Mouse (Mus musculus) adrenal gland, adult 18-20 months (tissue): Measurements from ENCODE around the gene Tspan32. TPM values are rescaled to one million over a fixed set of nuclear protein-coding genes. Genes with fewer than 3 reads are reported as not detected.

Experiments used
- DNase-seq, 2 experiments: peaks; one replicate each; pipeline ENCODE4 v3.0.0; 2021 to 2022; ENCODE audit warnings: low spot score in 2 of 2
- total RNA-seq, 2 experiments: library from RNA; stranded (reverse); gene quantifications; 1 replicate in 1 of 2; 2 replicates in 1 of 2; pipeline ENCODE4 v1.2.3; 2021

Gene Tspan32
- total RNA-seq, 2 experiments from 2014 or later: 0.50 to 1.2 TPM

- DNase-seq: no peak
These were observed 27.0 kb downstream of the Tspan32 start for GRCm38 (mm10) chr7:143031816-143032215.

- no peak for DNase-seq
These were observed 28.7 kb downstream of the Tspan32 start for GRCm38 (mm10) chr7:143033581-143033980.

- no peak for DNase-seq
These were observed 29.3 kb downstream of the Tspan32 start for GRCm38 (mm10) chr7:143034112-143034511.

- no peak for DNase-seq
These were observed 29.9 kb downstream of the Tspan32 start for GRCm38 (mm10) chr7:143034519-143035450.

GRCm38 (mm10) chr7:143036787-143037186 lies 31.9 kb downstream of the Tspan32 start:
- DNase-seq: no peak

- no peak for DNase-seq
These were observed 32.5 kb downstream of the Tspan32 start for GRCm38 (mm10) chr7:143037306-143037705.

- DNase-seq: no peak
These were observed 33.5 kb downstream of the Tspan32 start for GRCm38 (mm10) chr7:143038174-143038931.

GRCm38 (mm10) chr7:143040561-143040960 lies 35.7 kb downstream of the Tspan32 start:
- no peak for DNase-seq

- DNase-seq: no peak
These were observed 36.4 kb downstream of the Tspan32 start for GRCm38 (mm10) chr7:143041138-143041822.

- peak; percentile 48 to 54 for DNase-seq
These were observed 37.2 kb downstream of the Tspan32 start for GRCm38 (mm10) chr7:143042089-143042488.

GRCm38 (mm10) chr7:143042897-143043300 lies 38.1 kb downstream of the Tspan32 start:
- DNase-seq: no peak

GRCm38 (mm10) chr7:143044049-143044825 lies 39.4 kb downstream of the Tspan32 start:
- DNase-seq: no peak

- DNase-seq: no peak
These were observed 40.0 kb downstream of the Tspan32 start for GRCm38 (mm10) chr7:143044826-143045206.

- DNase-seq: no peak
These were observed 41.5 kb downstream of the Tspan32 start for GRCm38 (mm10) chr7:143046358-143046757.

- no peak for DNase-seq
These were observed 44.5 kb downstream of the Tspan32 start for GRCm38 (mm10) chr7:143049331-143049730.

GRCm38 (mm10) chr7:143049841-143050816 lies 45.3 kb downstream of the Tspan32 start:
- DNase-seq: peak; percentile 63 to 86

- no peak for DNase-seq
These were observed 46.5 kb downstream of the Tspan32 start for GRCm38 (mm10) chr7:143051316-143051715.

- peak; percentile 96 for DNase-seq
These were observed 47.8 kb downstream of the Tspan32 start, which contains the start of gene Cd81 for GRCm38 (mm10) chr7:143052626-143053007. TSS of gene Cd81 (plus strand) at chr7:143052739.
